Comparison of ENCODE assay signal across 7 mouse cellular contexts in the genomic region with DNA sequence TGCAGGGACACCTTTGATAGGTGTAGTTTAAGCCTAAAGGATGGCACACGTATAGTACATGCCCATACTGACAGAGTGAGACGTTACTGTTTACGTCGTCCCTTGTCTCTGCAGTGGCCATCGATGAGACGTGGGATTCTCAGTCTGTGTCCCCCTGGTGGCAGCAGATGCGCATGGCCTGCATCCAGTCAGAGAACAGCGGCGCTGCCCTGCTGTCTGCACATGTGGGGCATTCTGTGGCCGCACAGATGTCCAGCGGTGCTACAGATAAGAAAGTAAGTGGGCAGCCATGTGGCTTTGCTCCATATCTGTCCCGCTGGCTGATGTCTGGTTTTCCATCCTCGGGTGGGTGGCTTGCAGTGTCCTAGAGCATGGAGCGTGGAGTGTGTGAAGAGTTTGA. TPM values are rescaled to one million over a fixed set of nuclear protein-coding genes. Genes with fewer than 3 reads are reported as not detected.
A peak's percentile ranks its signal among the peaks of the same experiment; 100 is the strongest.
DNase-seq lines count a peak whose midpoint lies in the region; ATAC-seq and TF ChIP-seq lines count a peak whose summit lies in the region.

No protein-coding gene starts in this region.

- H3K27ac ChIP-seq in ES-E14 (ENCODE audit: insufficient read depth, low read depth, low read length, poor library complexity, severe bottlenecking): no peak overlapping the region
- no peak overlapping the region for H3K27ac ChIP-seq in hindbrain, postnatal 0 days
- H3K27ac ChIP-seq in midbrain, embryonic 13.5 days: no peak overlapping the region

- peaks cover 40% of the 10 kb centered on the region for H3K36me3 ChIP-seq in ES-E14 (ENCODE audit: control insufficient read depth, insufficient read depth, low read length, poor library complexity, severe bottlenecking)
- H3K36me3 ChIP-seq in hindbrain, postnatal 0 days (ENCODE audit: insufficient read depth, low read length): peaks cover 74% of the 10 kb centered on the region
- H3K36me3 ChIP-seq in midbrain, embryonic 13.5 days: peaks cover 77% of the 10 kb centered on the region

- no peak overlapping the region for H3K9ac ChIP-seq in ES-E14 (ENCODE audit: insufficient read depth, low read depth, low read length, poor library complexity, severe bottlenecking)
- H3K9ac ChIP-seq in hindbrain, postnatal 0 days (replicated peaks; ENCODE audit: low read length): no peak overlapping the region
- no peak overlapping the region for H3K9ac ChIP-seq in midbrain, embryonic 13.5 days (replicated peaks)

- H3K4me1 ChIP-seq in ES-E14 (ENCODE audit: control insufficient read depth in 2 of 2, insufficient read depth in 2 of 2, low read length in 2 of 2, poor library complexity in 1 of 2): no peaks in the 10 kb centered on the region
- H3K4me1 ChIP-seq in hindbrain, postnatal 0 days (ENCODE audit: insufficient read depth, low read length): no peaks in the 10 kb centered on the region
- H3K4me1 ChIP-seq in midbrain, embryonic 13.5 days (replicated peaks): no peaks in the 10 kb centered on the region

- 50% methylated on average over 14 of the region's 14 CpGs for WGBS in hindbrain, postnatal 0 days
- 60% methylated on average over 14 of the region's 14 CpGs for WGBS in midbrain, embryonic 13.5 days

- H3K9me3 ChIP-seq in ES-E14 (ENCODE audit: control insufficient read depth, insufficient read depth, low read depth, low read length): no peaks in the 10 kb centered on the region
- H3K9me3 ChIP-seq in hindbrain, postnatal 0 days (ENCODE audit: low read length): no peaks in the 10 kb centered on the region
- no peaks in the 10 kb centered on the region for H3K9me3 ChIP-seq in midbrain, embryonic 13.5 days

- no peaks in the 10 kb centered on the region for H3K27me3 ChIP-seq in hindbrain, postnatal 0 days (ENCODE audit: insufficient read depth, low read length)
- H3K27me3 ChIP-seq in midbrain, embryonic 13.5 days: no peaks in the 10 kb centered on the region

- DNase-seq in kidney, postnatal 4 days: peak; percentile 68
- no peak for DNase-seq in kidney, adult 11 months
- peak; percentile 13 for DNase-seq in ES-E14 (ENCODE audit: low read depth, low spot score)
- peak; percentile 75 for DNase-seq in adrenal gland, postnatal 14 days
- peak; percentile 65 for DNase-seq in hindbrain, postnatal 0 days (ENCODE audit: low spot score)
- no peak for DNase-seq in ovary, adult 18-20 months (ENCODE audit: low spot score)

- ATAC-seq in hindbrain, postnatal 0 days: peak; percentile 79
- ATAC-seq in midbrain, embryonic 13.5 days: 0 out of 2 replicates have a peak, but pooled peaks have one; percentile 56

- H3K4me3 ChIP-seq in ES-E14 (ENCODE audit: insufficient read depth in 1 of 2, low read depth in 1 of 2, low read length in 2 of 2, poor library complexity in 1 of 2, severe bottlenecking in 1 of 2): no peak overlapping the region
- H3K4me3 ChIP-seq in hindbrain, postnatal 0 days (ENCODE audit: low read length): no peak overlapping the region
- H3K4me3 ChIP-seq in midbrain, embryonic 13.5 days (replicated peaks): no peak overlapping the region

- in situ Hi-C loops in ES-E14 (cut with MboI; ENCODE audit: low sequenced_read_pairs in 2 of 2, unreplicated experiment in 2 of 2): no loop called here

- H3K4me2 ChIP-seq in hindbrain, postnatal 0 days (ENCODE audit: low read depth, low read length): no peak overlapping the region
- H3K4me2 ChIP-seq in midbrain, embryonic 13.5 days (replicated peaks): no peak overlapping the region

- TF ChIP-seq CTCF in hindbrain, postnatal 0 days (IDR thresholded peaks at IDR 0.05; ENCODE audit: low read depth): peak; percentile 87

TF ChIP-seq in ES-E14, 5 proteins besides CTCF, POLR2A, EP300 and RAD21:
- no peak for TF ChIP-seq CHD2 (IDR thresholded peaks at IDR 0.05; ENCODE audit: low read depth, low read length)
- TF ChIP-seq ZC3H11A (IDR thresholded peaks at IDR 0.05; ENCODE audit: borderline replicate concordance, low read depth, low read length): no peak
- TF ChIP-seq HCFC1 (IDR thresholded peaks at IDR 0.05; ENCODE audit: borderline replicate concordance, insufficient read depth, low read length): no peak
- no peak for TF ChIP-seq ZNF384 (IDR thresholded peaks at IDR 0.05; ENCODE audit: low read depth, low read length)
- TF ChIP-seq MAFK (IDR thresholded peaks at IDR 0.05; ENCODE audit: insufficient read depth, low read depth, low read length): no peak

RNA-seq across cellular contexts. Expression of gene Rab3gap2, which starts 58.6 kb away (rescaled TPM):
- 38.8 and 45.8 TPM in 2 replicates for total RNA-seq in ES-E14 (2012; rRNA removed)
- 38.6 and 42.1 TPM in 2 replicates for total RNA-seq in adrenal gland, postnatal 14 days (2021)
- total RNA-seq in hindbrain, postnatal 0 days (2014; rRNA removed): 31.7 and 34.4 TPM in 2 replicates
- 19.3 and 19.7 TPM in 2 replicates for polyA plus RNA-seq in hindbrain, postnatal 0 days (2015; fragmentation: Nextera tagmentation; extraction: Ambion mirVana)
- 23.6 and 24.6 TPM in 2 replicates for polyA plus RNA-seq in midbrain, embryonic 13.5 days (2015; fragmentation: Nextera tagmentation; extraction: Ambion mirVana)

Comparison
In these comparisons a context has a peak if more than half of its experiments do, and no peak if none do; other contexts are left out.
1. DNase-seq: peak in kidney, postnatal 4 days (2 of 2), ES-E14 (single experiment), adrenal gland, postnatal 14 days (single experiment) and hindbrain, postnatal 0 days (single experiment); none in kidney, adult 11 months (single experiment) and ovary, adult 18-20 months (single experiment).